Comparison of ENCODE assay signal across 14 mouse cellular contexts in genomic region chr7:74766550-74766949, GRCm38 (mm10).
DNase-seq lines count a peak whose midpoint lies in the region; ATAC-seq and TF ChIP-seq lines count a peak whose summit lies in the region.
"Had no signal": no experiment of that assay in that cellular context is flagged by ENCODE, and none has a peak within 500 bp of the region (broad histone marks: within the 10 kb centered on the region; RNA-seq: fewer than 3 reads in every experiment).

No protein-coding gene starts in this region.

- TF ChIP-seq CTCF in brain, embryonic 14.5 days (IDR thresholded peaks at IDR 0.05; ENCODE audit: borderline replicate concordance, extremely low read depth, insufficient read depth, insufficient read length) = no peak

- no peaks in the 10 kb centered on the region; the same call in 1 of the 2 replicates for H3K4me1 ChIP-seq in forebrain, embryonic 14.5 days (ENCODE audit: control insufficient read depth, insufficient read depth, low read length)
- H3K4me1 ChIP-seq in forebrain, embryonic 12.5 days = no peaks in the 10 kb centered on the region
- no peaks in the 10 kb centered on the region for H3K4me1 ChIP-seq in hindbrain, embryonic 15.5 days (replicated peaks)
- H3K4me1 ChIP-seq in hindbrain, embryonic 12.5 days = no peaks in the 10 kb centered on the region
- H3K4me1 ChIP-seq in hindbrain, embryonic 13.5 days (replicated peaks) = no peaks in the 10 kb centered on the region
- H3K4me1 ChIP-seq in forebrain, embryonic 13.5 days = no peaks in the 10 kb centered on the region
- H3K4me1 ChIP-seq: heart, embryonic 13.5 days; liver, embryonic 12.5 days; lung, embryonic 15.5 days; midbrain, embryonic 15.5 days had no signal

- no peak overlapping the region for H3K4me3 ChIP-seq in forebrain, embryonic 14.5 days (ENCODE audit: low read depth, low read length)
- H3K4me3 ChIP-seq in forebrain, embryonic 12.5 days (replicated peaks) = no peak overlapping the region
- no peak overlapping the region for H3K4me3 ChIP-seq in hindbrain, embryonic 15.5 days
- H3K4me3 ChIP-seq in hindbrain, embryonic 12.5 days = no peak overlapping the region
- no peak overlapping the region for H3K4me3 ChIP-seq in hindbrain, embryonic 13.5 days
- no peak overlapping the region for H3K4me3 ChIP-seq in forebrain, embryonic 13.5 days
- H3K4me3 ChIP-seq: heart, embryonic 13.5 days; liver, embryonic 12.5 days; lung, embryonic 15.5 days; midbrain, embryonic 15.5 days had no signal

- no peak overlapping the region for H3K27ac ChIP-seq in forebrain, embryonic 14.5 days (ENCODE audit: low read depth, low read length)
- no peak overlapping the region for H3K27ac ChIP-seq in forebrain, embryonic 12.5 days
- no peak overlapping the region for H3K27ac ChIP-seq in hindbrain, embryonic 15.5 days (replicated peaks)
- no peak overlapping the region for H3K27ac ChIP-seq in hindbrain, embryonic 12.5 days
- no peak overlapping the region for H3K27ac ChIP-seq in hindbrain, embryonic 13.5 days
- H3K27ac ChIP-seq in forebrain, embryonic 13.5 days = no peak overlapping the region
- H3K27ac ChIP-seq: heart, embryonic 13.5 days; liver, embryonic 12.5 days; lung, embryonic 15.5 days; midbrain, embryonic 15.5 days had no signal

- no peak overlapping the region for H3K4me2 ChIP-seq in forebrain, embryonic 14.5 days (ENCODE audit: low read length)
- H3K4me2 ChIP-seq in forebrain, embryonic 12.5 days = no peak overlapping the region
- no peak overlapping the region for H3K4me2 ChIP-seq in hindbrain, embryonic 15.5 days
- no peak overlapping the region for H3K4me2 ChIP-seq in hindbrain, embryonic 12.5 days (replicated peaks)
- no peak overlapping the region for H3K4me2 ChIP-seq in hindbrain, embryonic 13.5 days
- no peak overlapping the region for H3K4me2 ChIP-seq in forebrain, embryonic 13.5 days
- H3K4me2 ChIP-seq: heart, embryonic 13.5 days; liver, embryonic 12.5 days; lung, embryonic 15.5 days; midbrain, embryonic 15.5 days had no signal

- H3K9me3 ChIP-seq in forebrain, embryonic 14.5 days (replicated peaks; ENCODE audit: control insufficient read depth, low read length) = no peaks in the 10 kb centered on the region
- no peaks in the 10 kb centered on the region for H3K9me3 ChIP-seq in forebrain, embryonic 12.5 days
- H3K9me3 ChIP-seq in hindbrain, embryonic 15.5 days = no peaks in the 10 kb centered on the region
- H3K9me3 ChIP-seq in hindbrain, embryonic 12.5 days (replicated peaks) = no peaks in the 10 kb centered on the region
- H3K9me3 ChIP-seq in hindbrain, embryonic 13.5 days = no peaks in the 10 kb centered on the region
- H3K9me3 ChIP-seq in forebrain, embryonic 13.5 days (replicated peaks) = no peaks in the 10 kb centered on the region
- H3K9me3 ChIP-seq: liver, embryonic 12.5 days; lung, embryonic 15.5 days; midbrain, embryonic 15.5 days had no signal

- H3K9ac ChIP-seq in forebrain, embryonic 14.5 days (ENCODE audit: low read length) = no peak overlapping the region
- H3K9ac ChIP-seq in forebrain, embryonic 12.5 days = no peak overlapping the region
- no peak overlapping the region for H3K9ac ChIP-seq in hindbrain, embryonic 15.5 days
- no peak overlapping the region for H3K9ac ChIP-seq in hindbrain, embryonic 12.5 days
- no peak overlapping the region for H3K9ac ChIP-seq in hindbrain, embryonic 13.5 days
- H3K9ac ChIP-seq in forebrain, embryonic 13.5 days = no peak overlapping the region
- H3K9ac ChIP-seq: heart, embryonic 13.5 days; liver, embryonic 12.5 days; lung, embryonic 15.5 days; midbrain, embryonic 15.5 days had no signal

- no peak for TF ChIP-seq POLR2A in brain, embryonic 14.5 days (IDR thresholded peaks at IDR 0.05; ENCODE audit: borderline replicate concordance, extremely low read depth, insufficient read depth, insufficient read length, poor library complexity, severe bottlenecking)

- H3K36me3 ChIP-seq in forebrain, embryonic 14.5 days (ENCODE audit: control insufficient read depth, insufficient read depth, low read length) = no peaks in the 10 kb centered on the region
- no peaks in the 10 kb centered on the region for H3K36me3 ChIP-seq in forebrain, embryonic 12.5 days (replicated peaks)
- H3K36me3 ChIP-seq in hindbrain, embryonic 15.5 days = no peaks in the 10 kb centered on the region
- H3K36me3 ChIP-seq in hindbrain, embryonic 12.5 days = no peaks in the 10 kb centered on the region
- no peaks in the 10 kb centered on the region for H3K36me3 ChIP-seq in hindbrain, embryonic 13.5 days
- no peaks in the 10 kb centered on the region for H3K36me3 ChIP-seq in forebrain, embryonic 13.5 days (ENCODE audit: poor library complexity, severe bottlenecking)
- H3K36me3 ChIP-seq: heart, embryonic 13.5 days; liver, embryonic 12.5 days; lung, embryonic 15.5 days; midbrain, embryonic 15.5 days had no signal

- 82% methylated on average over 4 of the region's 4 CpGs for WGBS in forebrain, embryonic 14.5 days
- 92% methylated on average over 4 of the region's 4 CpGs for WGBS in forebrain, embryonic 12.5 days
- 85% methylated on average over 4 of the region's 4 CpGs for WGBS in hindbrain, embryonic 15.5 days
- WGBS in hindbrain, embryonic 12.5 days = 86% methylated on average over 4 of the region's 4 CpGs
- WGBS in hindbrain, embryonic 13.5 days = 83% methylated on average over 4 of the region's 4 CpGs
- WGBS in forebrain, embryonic 13.5 days = 83% methylated on average over 4 of the region's 4 CpGs

- peak; percentile 27 for DNase-seq in forebrain, embryonic 14.5 days (ENCODE audit: low spot score)
- DNase-seq in Muller cell, postnatal 12 days (ENCODE audit: inconsistent ontology term) = peak; percentile 50
- peak; percentile 58 for DNase-seq in brain, embryonic 14.5 days (ENCODE audit: low read depth)
- DNase-seq: right cerebral cortex, postnatal 14 days had no signal

- no peak for ATAC-seq in forebrain, embryonic 14.5 days
- ATAC-seq in forebrain, embryonic 12.5 days (ENCODE audit: low FRiP score) = no peak
- ATAC-seq in hindbrain, embryonic 15.5 days (ENCODE audit: low FRiP score, low read depth) = peak; percentile 38; the same call in 1 of the 2 replicates
- no peak for ATAC-seq in hindbrain, embryonic 12.5 days (ENCODE audit: low FRiP score)
- no peak for ATAC-seq in hindbrain, embryonic 13.5 days (ENCODE audit: low FRiP score)
- ATAC-seq in forebrain, embryonic 13.5 days = no peak
- ATAC-seq: liver, embryonic 12.5 days; midbrain, embryonic 15.5 days; Patski had no signal

- no peaks in the 10 kb centered on the region for H3K27me3 ChIP-seq in forebrain, embryonic 14.5 days (replicated peaks; ENCODE audit: control insufficient read depth, insufficient read depth, low read length)
- no peaks in the 10 kb centered on the region for H3K27me3 ChIP-seq in forebrain, embryonic 12.5 days
- H3K27me3 ChIP-seq in hindbrain, embryonic 15.5 days = no peaks in the 10 kb centered on the region
- H3K27me3 ChIP-seq in hindbrain, embryonic 12.5 days = no peaks in the 10 kb centered on the region
- H3K27me3 ChIP-seq in hindbrain, embryonic 13.5 days = no peaks in the 10 kb centered on the region
- H3K27me3 ChIP-seq in forebrain, embryonic 13.5 days = no peaks in the 10 kb centered on the region
- H3K27me3 ChIP-seq: heart, embryonic 13.5 days; liver, embryonic 12.5 days; lung, embryonic 15.5 days; midbrain, embryonic 15.5 days; Patski had no signal
